Mouse (Mus musculus): ENCODE data around the gene Chka. TPM values are rescaled to one million over a fixed set of nuclear protein-coding genes. Genes with fewer than 3 reads are reported as not detected.

Gene Chka
- polyA plus RNA-seq, 1 experiment from 2014 or later: 24.9 TPM

GRCm38 (mm10) chr19:3846676-3847604, 4.6 kb upstream of the Chka start:
- 78% methylated on average over 10 of the region's 10 CpGs for WGBS
- Histone ChIP-seq H3K36me3 (no peaks in the 10 kb centered on the region), H3K4me1 (replicated peaks) (peaks cover 16% of the 10 kb centered on the region), H3K4me2 (no peak overlapping the region), H3K4me3 (no peak overlapping the region), H3K27me3 (no peaks in the 10 kb centered on the region), H3K9ac (no peak overlapping the region), H3K9me3 (replicated peaks) (no peaks in the 10 kb centered on the region), H3K27ac (no peak overlapping the region)
- ATAC-seq (replicated peaks; ENCODE audit: insufficient number of reproducible peaks, insufficient read depth, low FRiP score, low read depth): no peak

- H3K9me3 ChIP-seq (replicated peaks): no peaks in the 10 kb centered on the region
- ATAC-seq (replicated peaks; ENCODE audit: insufficient number of reproducible peaks, insufficient read depth, low FRiP score, low read depth): no peak
- no peaks in the 10 kb centered on the region for H3K36me3 ChIP-seq
- H3K9ac ChIP-seq: no peak overlapping the region
- H3K4me1 ChIP-seq (replicated peaks): peaks cover 12% of the 10 kb centered on the region
- no peak overlapping the region for H3K4me2 ChIP-seq
- H3K27ac ChIP-seq: no peak overlapping the region
- no peaks in the 10 kb centered on the region for H3K27me3 ChIP-seq
- H3K4me3 ChIP-seq: no peak overlapping the region
- 72% methylated on average over 5 of the region's 5 CpGs for WGBS
These were observed 3.9 kb upstream of the Chka start for GRCm38 (mm10) chr19:3847711-3848110.

- Histone ChIP-seq H3K4me1 (replicated peaks) (peaks cover 15% of the 10 kb centered on the region), H3K4me3 (no peak overlapping the region), H3K36me3 (no peaks in the 10 kb centered on the region), H3K4me2 (no peak overlapping the region), H3K9ac (no peak overlapping the region), H3K9me3 (replicated peaks) (no peaks in the 10 kb centered on the region), H3K27ac (no peak overlapping the region), H3K27me3 (no peaks in the 10 kb centered on the region)
- no peak for ATAC-seq (replicated peaks; ENCODE audit: insufficient number of reproducible peaks, insufficient read depth, low FRiP score, low read depth)
- 83% methylated on average over 7 of the region's 7 CpGs for WGBS
These were observed 3.3 kb upstream of the Chka start for GRCm38 (mm10) chr19:3848207-3848808.

- Histone ChIP-seq H3K9me3 (replicated peaks) (no peaks in the 10 kb centered on the region), H3K36me3 (no peaks in the 10 kb centered on the region), H3K4me2 (no peak overlapping the region), H3K9ac (no peak overlapping the region), H3K27ac (no peak overlapping the region), H3K4me1 (replicated peaks) (peaks cover 23% of the 10 kb centered on the region), H3K4me3 (no peak overlapping the region), H3K27me3 (no peaks in the 10 kb centered on the region)
- no peak for ATAC-seq (replicated peaks; ENCODE audit: insufficient number of reproducible peaks, insufficient read depth, low FRiP score, low read depth)
- WGBS: 74% methylated on average over 2 of the region's 2 CpGs
These were observed 2.3 kb upstream of the Chka start for GRCm38 (mm10) chr19:3849251-3849650.

- H3K27ac ChIP-seq: no peak overlapping the region
- WGBS: 22% methylated on average over 5 of the region's 5 CpGs
These were observed 1.5 kb upstream of the Chka start for GRCm38 (mm10) chr19:3850076-3850475.

GRCm38 (mm10) chr19:3850847-3851469, 615 bp upstream of the Chka start:
- Histone ChIP-seq H3K9me3 (replicated peaks) (no peaks in the 10 kb centered on the region), H3K27me3 (no peaks in the 10 kb centered on the region), H3K4me2 (peak overlapping the region; percentile 94), H3K4me3 (peak overlapping the region; percentile 70), H3K36me3 (no peaks in the 10 kb centered on the region), H3K9ac (peak overlapping the region; percentile 59), H3K4me1 (replicated peaks) (peaks cover 36% of the 10 kb centered on the region), H3K27ac (peak overlapping the region; percentile 99)
- WGBS: 5% methylated on average over 19 of the region's 19 CpGs
- no peak; the same call in 1 of the 2 replicates for ATAC-seq (replicated peaks; ENCODE audit: insufficient number of reproducible peaks, insufficient read depth, low FRiP score, low read depth)

More at GRCm38 (mm10) chr19:3850076-3850475, 1.5 kb upstream of the Chka start:
- Histone ChIP-seq H3K9ac (no peak overlapping the region), H3K36me3 (no peaks in the 10 kb centered on the region), H3K4me2 (no peak overlapping the region), H3K4me1 (replicated peaks) (peaks cover 28% of the 10 kb centered on the region), H3K27me3 (no peaks in the 10 kb centered on the region), H3K9me3 (replicated peaks) (no peaks in the 10 kb centered on the region), H3K4me3 (no peak overlapping the region)
- no peak for ATAC-seq (replicated peaks; ENCODE audit: insufficient number of reproducible peaks, insufficient read depth, low FRiP score, low read depth)

- Histone ChIP-seq H3K4me3 (peak overlapping the region; percentile 70), H3K27me3 (no peaks in the 10 kb centered on the region), H3K9ac (peak overlapping the region; percentile 93), H3K36me3 (no peaks in the 10 kb centered on the region), H3K9me3 (replicated peaks) (no peaks in the 10 kb centered on the region), H3K4me2 (peak overlapping the region; percentile 94), H3K27ac (peak overlapping the region; percentile 99), H3K4me1 (replicated peaks) (peaks cover 36% of the 10 kb centered on the region)
- under 1% methylated on average over 65 of the region's 74 CpGs for WGBS
- ATAC-seq (replicated peaks; ENCODE audit: insufficient number of reproducible peaks, insufficient read depth, low FRiP score, low read depth): peak; percentile 21
These were observed 557 bp downstream of the Chka start for GRCm38 (mm10) chr19:3851979-3852681.

GRCm38 (mm10) chr19:3853121-3853520, 1.5 kb downstream of the Chka start:
- H3K4me2 ChIP-seq: peak overlapping the region; percentile 94
- no peaks in the 10 kb centered on the region for H3K9me3 ChIP-seq (replicated peaks)
- no peak overlapping the region for H3K27ac ChIP-seq
- ATAC-seq (replicated peaks; ENCODE audit: insufficient number of reproducible peaks, insufficient read depth, low FRiP score, low read depth): no peak
- no peaks in the 10 kb centered on the region for H3K36me3 ChIP-seq
- H3K9ac ChIP-seq: no peak overlapping the region
- H3K4me3 ChIP-seq: peak overlapping the region; percentile 70
- H3K4me1 ChIP-seq (replicated peaks): peaks cover 36% of the 10 kb centered on the region
- H3K27me3 ChIP-seq: no peaks in the 10 kb centered on the region
- WGBS: 94% methylated on average over 10 of the region's 10 CpGs

GRCm38 (mm10) chr19:3853891-3854290, 2.3 kb downstream of the Chka start:
- H3K9ac ChIP-seq: no peak overlapping the region
- H3K4me2 ChIP-seq: peak overlapping the region; percentile 94; the same call in 1 of the 2 replicates
- no peaks in the 10 kb centered on the region for H3K9me3 ChIP-seq (replicated peaks)
- peaks cover 36% of the 10 kb centered on the region for H3K4me1 ChIP-seq (replicated peaks)
- no peak overlapping the region for H3K27ac ChIP-seq
- ATAC-seq (replicated peaks; ENCODE audit: insufficient number of reproducible peaks, insufficient read depth, low FRiP score, low read depth): no peak
- 80% methylated on average over 1 of the region's 1 CpGs for WGBS
- no peaks in the 10 kb centered on the region for H3K36me3 ChIP-seq
- H3K27me3 ChIP-seq: no peaks in the 10 kb centered on the region
- no peak overlapping the region for H3K4me3 ChIP-seq

GRCm38 (mm10) chr19:3855091-3855490, 3.5 kb downstream of the Chka start:
- H3K4me2 ChIP-seq: no peak overlapping the region; the same call in 1 of the 2 replicates
- no peaks in the 10 kb centered on the region for H3K27me3 ChIP-seq
- H3K9ac ChIP-seq: no peak overlapping the region
- H3K27ac ChIP-seq: 0 out of 2 replicates have a peak overlapping the region, but pooled peaks have one; percentile 8
- WGBS: 70% methylated on average over 6 of the region's 6 CpGs
- peaks cover 36% of the 10 kb centered on the region for H3K4me1 ChIP-seq (replicated peaks)
- no peaks in the 10 kb centered on the region for H3K36me3 ChIP-seq
- no peaks in the 10 kb centered on the region for H3K9me3 ChIP-seq (replicated peaks)
- H3K4me3 ChIP-seq: no peak overlapping the region
- no peak for ATAC-seq (replicated peaks; ENCODE audit: insufficient number of reproducible peaks, insufficient read depth, low FRiP score, low read depth)

GRCm38 (mm10) chr19:3855601-3856000, 4.0 kb downstream of the Chka start:
- no peak overlapping the region for H3K4me2 ChIP-seq
- peaks cover 34% of the 10 kb centered on the region for H3K4me1 ChIP-seq (replicated peaks)
- no peak overlapping the region for H3K4me3 ChIP-seq

More at GRCm38 (mm10) chr19:3855601-3856000, 4.0 kb downstream of the Chka start:
- Histone ChIP-seq H3K9me3 (replicated peaks) (no peaks in the 10 kb centered on the region), H3K36me3 (no peaks in the 10 kb centered on the region), H3K27me3 (no peaks in the 10 kb centered on the region), H3K27ac (peak overlapping the region; percentile 8; the same call in 1 of the 2 replicates), H3K9ac (no peak overlapping the region)
- ATAC-seq (replicated peaks; ENCODE audit: insufficient number of reproducible peaks, insufficient read depth, low FRiP score, low read depth): no peak
- WGBS: 34% methylated on average over 4 of the region's 4 CpGs

All from heart, embryonic 15.5 days (tissue).